Mouse (Mus musculus) spleen, adult 2 months (tissue): ENCODE results near the gene Abhd12b.

Source experiments
- CTCF ChIP-seq: fragments of 200-500 bp; IDR thresholded peaks from 2 replicates; pipeline ENCODE4 v1.5.1; 2011; ENCODE audit warnings: mild to moderate bottlenecking, inconsistent platforms; ENCODE audit not compliant: insufficient read depth, insufficient read length, insufficient replicate concordance; ENCODE audit errors: extremely low read depth
- POLR2A ChIP-seq: fragments of 200-500 bp; IDR thresholded peaks from 2 replicates; pipeline ENCODE4 v1.6.1; 2011; ENCODE audit warnings: low read depth, low read length, inconsistent platforms

GRCm38 (mm10) chr12:70144637-70145448 is 9.1 kb upstream of the Abhd12b start:
- TF ChIP-seq CTCF = peak; percentile 45; the same call in 1 of the 2 replicates
- TF ChIP-seq POLR2A = no peak
